Mouse (Mus musculus) heart, embryonic 16.5 days (tissue): ENCODE results near the gene Stard3. TPM values are rescaled to one million over a fixed set of nuclear protein-coding genes. Genes with fewer than 3 reads are reported as not detected.

Experiments
- ATAC-seq: fragments of 200-750 bp; cut with Nextera tagmentation; replicated peaks from 2 replicates; pipeline ENCODE4 v1.8.0; 2017; ENCODE audit warnings: moderate number of reproducible peaks; ENCODE audit not compliant: insufficient read depth, low FRiP score; ENCODE audit errors: extremely low read depth
- H3K27ac ChIP-seq: fragments of 300-500 bp; sonication (generic); 2 replicates; pipeline ENCODE4 v1.5.1; 2014; ENCODE audit warnings: mild to moderate bottlenecking, low read length, control low read depth, moderate library complexity
- H3K27me3 ChIP-seq: fragments of 300-500 bp; sonication (generic); 2 replicates; pipeline ENCODE4 v1.6.1; 2014; ENCODE audit warnings: low read length, mixed read lengths; ENCODE audit not compliant: control insufficient read depth, insufficient read depth
- H3K36me3 ChIP-seq: fragments of 300-500 bp; sonication (generic); 2 replicates; pipeline ENCODE4 v1.6.1; 2014; ENCODE audit not compliant: control insufficient read depth, insufficient read depth
- H3K4me1 ChIP-seq: fragments of 300-500 bp; sonication (generic); 2 replicates; pipeline ENCODE4 v1.6.1; 2014; ENCODE audit warnings: low read length, mixed read lengths; ENCODE audit not compliant: control insufficient read depth, insufficient read depth
- H3K4me2 ChIP-seq: fragments of 300-500 bp; sonication (generic); 2 replicates; pipeline ENCODE4 v1.6.1; 2014; ENCODE audit warnings: low read depth, mild to moderate bottlenecking, control low read depth, low read length
- H3K4me3 ChIP-seq: fragments of 300-500 bp; sonication (generic); 2 replicates; pipeline ENCODE4 v1.5.1; 2014; ENCODE audit warnings: mild to moderate bottlenecking, control low read depth, low read length
- H3K9ac ChIP-seq: fragments of 300-500 bp; sonication (generic); 2 replicates; pipeline ENCODE4 v1.6.1; 2014; ENCODE audit warnings: low read length, control low read depth
- H3K9me3 ChIP-seq: fragments of 300-500 bp; sonication (generic); replicated peaks from 2 replicates; pipeline ENCODE4 v1.6.1; 2016; ENCODE audit warnings: low read length; ENCODE audit not compliant: control insufficient read depth
- WGBS: fragments of 180-500 bp; shearing (Covaris S2); extraction: QIAGEN DNeasy Blood & Tissue Kit; methylation state at CpG from one replicate; pipeline ENCODE4 v1.1.7; 2014; 5-methylcytosine and 5-hydroxymethylcytosine counted together
- polyA plus RNA-seq: library from polyadenylated mRNA; unstranded; fragments of >200 nt; fragmentation: Nextera tagmentation; extraction: Ambion mirVana; gene quantifications from 2 replicates; pipeline ENCODE4 v1.2.1, GENCODE M21; 2015

Gene Stard3
- polyA plus RNA-seq, 1 experiment from 2014 or later: 43.0 TPM

- no peak for ATAC-seq
- no peak overlapping the region for H3K27ac ChIP-seq
- H3K4me2 ChIP-seq: no peak overlapping the region
- H3K36me3 ChIP-seq: no peaks in the 10 kb centered on the region
- no peaks in the 10 kb centered on the region; the same call in 1 of the 2 replicates for H3K9me3 ChIP-seq
- H3K27me3 ChIP-seq: peaks cover 99% of the 10 kb centered on the region
- no peak overlapping the region for H3K4me3 ChIP-seq
- peaks cover 9% of the 10 kb centered on the region for H3K4me1 ChIP-seq
- 69% methylated on average over 4 of the region's 4 CpGs for WGBS
- H3K9ac ChIP-seq: no peak overlapping the region
Observed at GRCm38 (mm10) chr11:98332841-98333240, 25.3 kb upstream of the Stard3 start.

- Histone ChIP-seq H3K36me3 (no peaks in the 10 kb centered on the region), H3K27ac (no peak overlapping the region), H3K4me2 (no peak overlapping the region), H3K9me3 (no peaks in the 10 kb centered on the region; the same call in 1 of the 2 replicates), H3K4me1 (peaks cover 8% of the 10 kb centered on the region), H3K27me3 (peaks cover 99% of the 10 kb centered on the region), H3K9ac (no peak overlapping the region), H3K4me3 (no peak overlapping the region)
- WGBS: 67% methylated on average over 10 of the region's 10 CpGs
- no peak for ATAC-seq
Observed at GRCm38 (mm10) chr11:98333263-98333696, 24.9 kb upstream of the Stard3 start.

GRCm38 (mm10) chr11:98333981-98334741 lies 24.0 kb upstream of the Stard3 start:
- Histone ChIP-seq H3K4me2 (peak overlapping the region; percentile 48), H3K36me3 (no peaks in the 10 kb centered on the region), H3K4me1 (peaks cover 8% of the 10 kb centered on the region; the same call in 1 of the 2 replicates), H3K27me3 (peaks cover 95% of the 10 kb centered on the region), H3K27ac (no peak overlapping the region), H3K9ac (no peak overlapping the region), H3K4me3 (peak overlapping the region; percentile 36), H3K9me3 (no peaks in the 10 kb centered on the region; the same call in 1 of the 2 replicates)
- 5% methylated on average over 35 of the region's 41 CpGs for WGBS
- ATAC-seq: no peak

GRCm38 (mm10) chr11:98335250-98335649 lies 22.9 kb upstream of the Stard3 start:
- no peak for ATAC-seq
- no peak overlapping the region for H3K9ac ChIP-seq
- 4% methylated on average over 9 of the region's 9 CpGs for WGBS
- no peak overlapping the region for H3K4me2 ChIP-seq
- no peak overlapping the region for H3K4me3 ChIP-seq
- H3K9me3 ChIP-seq: no peaks in the 10 kb centered on the region; the same call in 1 of the 2 replicates
- H3K36me3 ChIP-seq: no peaks in the 10 kb centered on the region
- no peak overlapping the region for H3K27ac ChIP-seq
- H3K27me3 ChIP-seq: peaks cover 94% of the 10 kb centered on the region
- H3K4me1 ChIP-seq: peaks cover 13% of the 10 kb centered on the region

GRCm38 (mm10) chr11:98336245-98337107 lies 21.7 kb upstream of the Stard3 start:
- WGBS: 15% methylated on average over 13 of the region's 13 CpGs
- Histone ChIP-seq H3K27ac (no peak overlapping the region), H3K4me3 (no peak overlapping the region), H3K4me2 (no peak overlapping the region), H3K27me3 (peaks cover 90% of the 10 kb centered on the region), H3K9me3 (no peaks in the 10 kb centered on the region; the same call in 1 of the 2 replicates), H3K9ac (no peak overlapping the region), H3K4me1 (peaks cover 13% of the 10 kb centered on the region), H3K36me3 (no peaks in the 10 kb centered on the region)
- ATAC-seq: no peak

- Histone ChIP-seq H3K27ac (no peak overlapping the region), H3K4me2 (peak overlapping the region; percentile 100)
- under 1% methylated on average over 57 of the region's 57 CpGs for WGBS
Observed at GRCm38 (mm10) chr11:98338507-98338961, 19.6 kb upstream of the Stard3 start.

GRCm38 (mm10) chr11:98339071-98339501 lies 19.1 kb upstream of the Stard3 start:
- Histone ChIP-seq H3K36me3 (no peaks in the 10 kb centered on the region), H3K27ac (no peak overlapping the region), H3K4me3 (peak overlapping the region; percentile 67), H3K4me1 (peaks cover 20% of the 10 kb centered on the region), H3K9ac (peak overlapping the region; percentile 80), H3K4me2 (peak overlapping the region; percentile 100), H3K27me3 (peaks cover 69% of the 10 kb centered on the region), H3K9me3 (no peaks in the 10 kb centered on the region)
- under 1% methylated on average over 19 of the region's 19 CpGs for WGBS
- no peak for ATAC-seq

More at GRCm38 (mm10) chr11:98338507-98338961, 19.6 kb upstream of the Stard3 start:
- Histone ChIP-seq H3K9ac (peak overlapping the region; percentile 80), H3K36me3 (no peaks in the 10 kb centered on the region), H3K9me3 (no peaks in the 10 kb centered on the region), H3K4me3 (peak overlapping the region; percentile 67), H3K4me1 (peaks cover 20% of the 10 kb centered on the region), H3K27me3 (peaks cover 75% of the 10 kb centered on the region)
- no peak for ATAC-seq

GRCm38 (mm10) chr11:98339679-98340287 lies 18.4 kb upstream of the Stard3 start:
- peak overlapping the region; percentile 72 for H3K9ac ChIP-seq
- peaks cover 18% of the 10 kb centered on the region for H3K4me1 ChIP-seq
- 22% methylated on average over 11 of the region's 11 CpGs for WGBS
- H3K27ac ChIP-seq: no peak overlapping the region
- no peaks in the 10 kb centered on the region for H3K9me3 ChIP-seq
- H3K4me2 ChIP-seq: peak overlapping the region; percentile 100
- no peaks in the 10 kb centered on the region for H3K36me3 ChIP-seq
- ATAC-seq: no peak
- peak overlapping the region; percentile 67 for H3K4me3 ChIP-seq
- peaks cover 62% of the 10 kb centered on the region for H3K27me3 ChIP-seq
